Mouse (Mus musculus) stomach, postnatal 0 days (tissue): ENCODE measurements at regions not wholly inside any gene's neighbourhood (a gene's known extent, or its start where the extent isn't known, plus 50 kb on each side); places are given as distances from the start of the nearest gene placed in this dataset.

ENCODE experiments used
- CTCF ChIP-seq: IDR thresholded peaks from 2 replicates; pipeline ENCODE4 v1.5.1; 2016; ENCODE audit warnings: antibody characterized with exemption, low read depth, mild to moderate bottlenecking, moderate library complexity
- EP300 ChIP-seq: optimal IDR thresholded peaks from 2 replicates; pipeline ENCODE3; 2016; ENCODE audit warnings: antibody characterized with exemption

GRCm38 (mm10) chr17:80845349-80845748 lies 99.1 kb upstream of the Tmem178 start:
- TF ChIP-seq CTCF (no peak), EP300 (no peak)
